8 mouse cellular contexts compared by ENCODE assay signal in genomic region chr13:58215592-58216341, GRCm38 (mm10). TPM values are rescaled to one million over a fixed set of nuclear protein-coding genes. Genes with fewer than 3 reads are reported as not detected.
DNase-seq lines count a peak whose midpoint lies in the region; ATAC-seq lines count a peak whose summit lies in the region.

TSS of gene Ubqln1 (minus strand) at chr13:58215653.

- DNase-seq in adipocyte (ENCODE audit: low spot score), result peak; percentile 82
- DNase-seq in embryo, embryonic 10 days (ENCODE audit: low spot score), result peak; percentile 94
- DNase-seq in gastrocnemius, postnatal 10 days, result peak; percentile 87
- DNase-seq in induced T-regulatory cell, adult 2 months (ENCODE audit: low read depth), result peak; percentile 92
- DNase-seq in left cerebral cortex, adult 9 months (ENCODE audit: low spot score in 2 of 2), result peak; percentile 59 to 87
- peak; percentile 87 for DNase-seq in right cerebral cortex, postnatal 14 days
- peak; percentile 82 to 85 for DNase-seq in urinary bladder, postnatal 36 days (ENCODE audit: low spot score in 2 of 2)

- ATAC-seq in megakaryocyte progenitor cell, adult 5-6 weeks (replicated peaks; ENCODE audit: poor library complexity), result peak; percentile 90

RNA-seq across cellular contexts. Expression of gene Ubqln1, which starts in this region (rescaled TPM):
- total RNA-seq in gastrocnemius, postnatal 10 days (2021), result 10 to 100 TPM; 48.8 to 53.6 TPM
- total RNA-seq in megakaryocyte progenitor cell, adult 5-6 weeks (2015), result 52.2 and 57.6 TPM in 2 replicates
- total RNA-seq in megakaryocyte progenitor cell, adult 5-6 weeks (2017), result 53.0 and 64.7 TPM in 2 replicates

Comparison
In these comparisons a context has a peak if more than half of its experiments do, and no peak if none do; other contexts are left out.
1. Peak in every context shown above with its lines: DNase-seq and ATAC-seq.